Mouse (Mus musculus) spleen, postnatal 10 days (tissue): ENCODE measurements at regions not wholly inside any gene's neighbourhood (a gene's known extent, or its start where the extent isn't known, plus 50 kb on each side); places are given as distances from the start of the nearest gene placed in this dataset.

ENCODE experiments used
- DNase-seq, 2 experiments: peaks; one replicate each; pipeline ENCODE4 v3.0.0; 2021 to 2022; ENCODE audit warnings: low spot score in 2 of 2

- no peak for DNase-seq
Measured at GRCm38 (mm10) chr6:39283761-39284415, 77.3 kb upstream of the Kdm7a start.

GRCm38 (mm10) chr6:39278317-39278716 lies 71.7 kb upstream of the Kdm7a start:
- no peak for DNase-seq

- no peak for DNase-seq
Measured at GRCm38 (mm10) chr6:39274774-39275502, 68.3 kb upstream of the Kdm7a start.

GRCm38 (mm10) chr6:39273427-39273826 lies 66.8 kb upstream of the Kdm7a start:
- peak in 1 of 2 experiments; percentile 32 for DNase-seq

GRCm38 (mm10) chr6:39270457-39270856 lies 63.9 kb upstream of the Kdm7a start:
- no peak for DNase-seq

- DNase-seq: no peak
Measured at GRCm38 (mm10) chr6:39269706-39270105, 63.1 kb upstream of the Kdm7a start.

GRCm38 (mm10) chr6:39268647-39269428 lies 62.2 kb upstream of the Kdm7a start:
- no peak for DNase-seq

- DNase-seq: no peak
Measured at GRCm38 (mm10) chr6:39264722-39265121, 58.1 kb upstream of the Kdm7a start.

GRCm38 (mm10) chr6:39263615-39264014 lies 57.0 kb upstream of the Kdm7a start:
- no peak for DNase-seq

GRCm38 (mm10) chr6:39261951-39262350 lies 55.4 kb upstream of the Kdm7a start:
- DNase-seq: no peak

GRCm38 (mm10) chr6:39260480-39260879 lies 53.9 kb upstream of the Kdm7a start:
- no peak for DNase-seq

- DNase-seq: no peak
Measured at GRCm38 (mm10) chr6:39259129-39259528, 52.5 kb upstream of the Kdm7a start.

GRCm38 (mm10) chr6:39258656-39259055 lies 52.1 kb upstream of the Kdm7a start:
- no peak for DNase-seq

- DNase-seq: no peak
Measured at GRCm38 (mm10) chr6:39257667-39258395, 51.2 kb upstream of the Kdm7a start.

- no peak for DNase-seq
Measured at GRCm38 (mm10) chr6:39257111-39257571, 50.6 kb upstream of the Kdm7a start.

GRCm38 (mm10) chr6:39256304-39257103 lies 49.9 kb upstream of the Kdm7a start:
- peak in 1 of 2 experiments; percentile 40 for DNase-seq
